Mouse (Mus musculus): ENCODE data around the gene Tmem74b.

The Tmem74b gene

DNA sequence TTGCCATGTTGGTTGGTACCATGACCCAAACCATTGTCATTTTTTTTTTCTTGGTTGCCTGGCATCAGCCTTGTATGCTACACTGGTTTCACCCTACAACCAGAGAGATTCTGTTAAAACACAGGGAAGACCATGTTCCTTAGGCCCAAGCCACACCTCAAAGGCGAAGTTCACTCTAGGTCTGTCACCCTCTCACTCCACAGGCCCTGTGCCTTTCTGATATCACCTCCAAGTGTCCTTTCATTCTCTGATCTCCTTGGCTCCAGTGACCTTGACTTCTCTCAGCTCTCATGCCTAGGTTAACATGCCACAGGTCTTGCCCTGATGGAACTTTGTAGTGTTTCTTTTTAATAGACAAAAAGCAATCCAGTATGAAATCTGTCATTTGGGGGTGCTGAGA lies 40.3 kb downstream of the Tmem74b start:
- DNase-seq (ENCODE audit: low spot score) = no peak

- no peak for DNase-seq (ENCODE audit: low spot score)
Measured at GRCm38 (mm10) chr2:151742850-151743679, 41.3 kb downstream of the Tmem74b start.

DNA sequence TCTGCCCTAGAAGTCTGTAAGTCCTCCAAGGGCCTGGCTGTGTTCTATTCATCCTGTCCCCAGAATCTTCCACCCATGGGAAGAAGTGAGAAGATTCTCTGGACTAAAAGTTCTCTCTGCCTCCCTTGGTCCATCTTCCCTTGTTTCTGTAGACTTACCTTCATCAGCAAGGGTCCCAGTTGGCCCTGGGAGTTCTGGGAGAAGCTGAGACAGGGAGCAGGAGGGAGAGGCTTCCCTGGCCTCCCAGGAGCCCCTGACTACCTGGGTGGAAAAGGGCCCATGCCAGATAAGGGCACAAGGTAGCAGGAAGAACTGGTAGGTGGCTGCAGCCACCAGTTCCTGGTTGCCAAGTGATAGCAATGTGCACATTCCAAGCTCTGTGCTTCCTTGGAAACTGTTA lies 42.0 kb downstream of the Tmem74b start, which contains the start of gene Psmf1:
Gene Psmf1 (minus strand): TSS at position 342 of the 400 bp plus-strand sequence.
- no peak for DNase-seq (ENCODE audit: low spot score)

DNA sequence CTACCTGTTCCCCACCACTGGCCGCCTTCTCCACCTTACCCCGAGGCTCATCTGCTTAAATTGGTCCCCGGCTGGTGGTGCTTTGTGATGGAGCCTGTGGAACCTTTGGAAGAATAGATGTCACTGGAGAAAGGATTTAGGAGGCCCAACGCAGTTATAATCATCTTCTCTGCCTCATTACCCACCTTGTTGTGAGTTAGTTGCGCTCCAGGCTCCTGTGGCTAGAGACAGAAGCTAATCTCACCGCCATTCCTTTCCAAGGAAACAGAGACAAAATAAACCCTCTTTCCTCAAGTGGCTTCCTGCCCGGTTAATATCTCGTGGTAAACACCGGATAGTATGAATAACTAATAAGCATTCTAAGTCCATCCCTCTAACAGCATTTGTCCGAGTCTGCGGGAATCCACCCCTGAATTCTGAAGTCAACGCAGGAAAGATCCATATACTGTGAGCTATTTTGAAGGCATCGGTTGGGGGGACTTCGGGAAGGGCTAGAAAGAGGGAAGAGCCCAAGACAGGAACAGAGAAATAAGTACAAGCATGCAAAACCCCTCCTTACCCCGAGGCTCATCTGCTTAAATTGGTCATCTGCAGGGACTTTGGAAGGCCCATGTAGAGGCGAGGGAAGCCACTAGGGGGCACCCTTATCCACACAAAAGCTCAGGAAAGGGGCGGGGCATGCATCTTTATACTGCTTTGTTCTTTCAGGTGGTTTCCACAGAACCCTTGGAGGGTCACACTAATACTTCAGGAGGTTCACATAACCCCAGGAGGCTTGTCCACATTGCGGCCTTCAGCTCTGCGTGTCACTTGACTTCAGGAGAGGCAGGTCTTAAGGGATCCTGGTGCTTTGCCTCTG lies 46.3 kb downstream of the Tmem74b start:
- peak; percentile 90 for DNase-seq (ENCODE audit: low spot score)

DNA sequence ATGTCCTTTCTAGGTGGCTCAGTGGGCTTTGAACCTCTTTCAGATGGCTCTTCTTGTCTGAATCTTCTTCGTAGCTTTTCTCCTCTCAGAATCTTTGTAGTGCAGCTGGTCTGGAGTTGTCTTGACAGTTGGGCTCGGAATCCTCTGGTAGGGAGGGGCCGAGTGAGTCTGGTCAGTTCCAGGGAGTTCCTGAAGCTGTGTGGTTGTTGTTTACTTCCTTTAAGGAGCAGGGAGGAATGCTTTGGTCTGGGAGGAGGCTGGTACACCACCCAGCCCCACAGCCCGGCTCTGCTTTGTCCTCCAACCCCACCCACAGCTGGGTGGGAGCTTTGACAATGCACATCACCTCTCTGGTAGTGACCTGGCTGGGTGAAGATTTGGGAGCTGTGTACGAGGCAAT lies 49.5 kb downstream of the Tmem74b start:
- no peak for DNase-seq (ENCODE audit: low spot score)

- DNase-seq (ENCODE audit: low spot score) = no peak
Measured at GRCm38 (mm10) chr2:151756277-151757061, 54.7 kb downstream of the Tmem74b start.

DNA sequence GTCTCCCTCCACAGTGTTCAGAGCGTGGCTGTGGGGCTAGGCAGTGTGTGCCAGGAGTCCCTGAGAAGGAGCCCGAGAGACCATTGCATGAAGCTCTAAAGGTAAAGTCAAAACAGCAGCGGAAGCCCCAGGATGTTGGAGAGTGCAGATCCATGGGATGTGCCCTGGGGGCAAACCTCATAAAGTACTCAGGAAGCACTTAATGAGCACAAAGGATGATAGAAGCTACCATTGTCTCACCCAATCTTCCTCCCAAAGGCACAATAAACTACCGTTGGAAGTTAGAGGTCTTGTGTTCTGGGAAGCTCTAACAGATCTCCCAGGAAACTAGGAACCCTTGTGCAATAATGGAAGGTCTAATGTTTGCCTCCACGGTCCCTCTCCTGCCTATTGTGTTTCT lies 55.6 kb downstream of the Tmem74b start:
- no peak for DNase-seq (ENCODE audit: low spot score)

DNA sequence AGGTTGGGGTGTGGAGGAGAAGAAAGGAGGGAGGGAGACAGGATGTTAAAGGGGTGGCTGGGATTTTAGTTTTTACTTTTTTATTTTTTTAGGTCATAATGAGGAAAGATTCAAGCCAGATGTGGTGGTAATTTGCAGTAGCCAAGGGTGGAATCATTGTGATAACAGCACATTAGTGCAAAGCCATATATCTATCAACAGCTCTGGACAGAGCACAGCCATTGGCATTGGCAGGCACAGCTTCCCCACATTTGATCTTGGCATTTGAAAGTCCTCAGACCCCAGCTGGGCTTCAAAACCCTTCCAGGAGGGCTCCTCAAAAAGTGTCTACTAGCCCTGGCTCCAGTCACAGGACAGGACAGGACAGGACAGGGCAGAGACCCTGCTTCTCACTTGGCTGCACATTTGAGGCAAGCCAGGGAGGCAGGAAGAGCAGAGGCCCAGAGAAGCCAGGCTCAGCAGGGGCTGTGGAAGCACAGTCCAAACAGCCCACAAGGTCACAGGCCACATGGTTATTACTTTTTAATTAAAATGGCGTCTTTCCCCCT lies 57.1 kb downstream of the Tmem74b start:
- no peak for DNase-seq (ENCODE audit: low spot score)

All from testis, postnatal 10 days (tissue).